8 mouse cellular contexts compared by ENCODE assay signal in genomic region chr2:144269306-144269650, GRCm38 (mm10). TPM values are rescaled to one million over a fixed set of nuclear protein-coding genes. Genes with fewer than 3 reads are reported as not detected.
DNase-seq lines count a peak whose midpoint lies in the region; ATAC-seq and TF ChIP-seq lines count a peak whose summit lies in the region.

No protein-coding gene starts in this region.

- no peaks in the 10 kb centered on the region for H3K27me3 ChIP-seq in lung, embryonic 14.5 days (ENCODE audit: insufficient read depth, low read length)
- H3K27me3 ChIP-seq in hindbrain, postnatal 0 days (ENCODE audit: insufficient read depth, low read length): no peaks in the 10 kb centered on the region

- WGBS in lung, embryonic 14.5 days: 2% methylated on average over 11 of the region's 11 CpGs
- WGBS in hindbrain, postnatal 0 days: 2% methylated on average over 11 of the region's 11 CpGs

- H3K36me3 ChIP-seq in lung, embryonic 14.5 days (ENCODE audit: insufficient read depth): peaks cover 32% of the 10 kb centered on the region
- H3K36me3 ChIP-seq in hindbrain, postnatal 0 days (ENCODE audit: insufficient read depth, low read length): no peaks in the 10 kb centered on the region

- peak overlapping the region; percentile 95 for H3K4me3 ChIP-seq in lung, embryonic 14.5 days (ENCODE audit: low read depth, low read length)
- peak overlapping the region; percentile 89 for H3K4me3 ChIP-seq in hindbrain, postnatal 0 days (ENCODE audit: low read length)

- H3K4me2 ChIP-seq in lung, embryonic 14.5 days: peak overlapping the region; percentile 88
- H3K4me2 ChIP-seq in hindbrain, postnatal 0 days (ENCODE audit: low read depth, low read length): peak overlapping the region; percentile 61

- H3K9me3 ChIP-seq in lung, embryonic 14.5 days (ENCODE audit: low read depth, low read length): no peaks in the 10 kb centered on the region
- H3K9me3 ChIP-seq in hindbrain, postnatal 0 days (ENCODE audit: low read length): no peaks in the 10 kb centered on the region

- DNase-seq in lung, embryonic 14.5 days: peak; percentile 71
- no peak for DNase-seq in lung, adult 18-20 months
- DNase-seq in c-Kit-positive CD71-positive TER-119-positive erythroid progenitor cells, embryonic 14.5 days (ENCODE audit: low spot score): peak; percentile 44
- no peak for DNase-seq in hindbrain, postnatal 0 days (ENCODE audit: low spot score)
- DNase-seq in naive thymus-derived CD4-positive, alpha-beta T cell, adult 2 months (ENCODE audit: low read depth): peak; percentile 38
- no peak for DNase-seq in ovary, postnatal 36 days (ENCODE audit: low spot score)
- no peak for DNase-seq in left cerebral cortex, adult 9 months (ENCODE audit: low spot score in 2 of 2)
- DNase-seq in frontal cortex, postnatal 25 days (ENCODE audit: low spot score in 2 of 2): no peak

- H3K4me1 ChIP-seq in lung, embryonic 14.5 days (ENCODE audit: insufficient read depth): peaks cover 15% of the 10 kb centered on the region
- peaks cover 12% of the 10 kb centered on the region; the same call in 1 of the 2 replicates for H3K4me1 ChIP-seq in hindbrain, postnatal 0 days (ENCODE audit: insufficient read depth, low read length)

- peak overlapping the region; percentile 99 for H3K9ac ChIP-seq in lung, embryonic 14.5 days
- peak overlapping the region; percentile 89 for H3K9ac ChIP-seq in hindbrain, postnatal 0 days (replicated peaks; ENCODE audit: low read length)

- ATAC-seq in lung, embryonic 14.5 days (ENCODE audit: insufficient read depth): no peak
- no peak for ATAC-seq in hindbrain, postnatal 0 days

- H3K27ac ChIP-seq in lung, embryonic 14.5 days (ENCODE audit: low read depth): 0 out of 2 replicates have a peak overlapping the region, but pooled peaks have one; percentile 24
- H3K27ac ChIP-seq in hindbrain, postnatal 0 days: no peak overlapping the region

- no peak for TF ChIP-seq CTCF in lung, embryonic 14.5 days (IDR thresholded peaks at IDR 0.05; ENCODE audit: low read depth)
- TF ChIP-seq CTCF in hindbrain, postnatal 0 days (IDR thresholded peaks at IDR 0.05; ENCODE audit: low read depth): no peak

RNA-seq across cellular contexts. Expression of gene Mgme1, which starts 1.2 kb away (rescaled TPM):
- 21.3 and 22.6 TPM in 2 replicates for polyA plus RNA-seq in lung, embryonic 14.5 days (2014; fragmentation: Nextera tagmentation; extraction: Ambion mirVana)
- 4.4 and 5.1 TPM in 2 replicates for total RNA-seq in hindbrain, postnatal 0 days (2014; rRNA removed)
- 6.5 and 6.6 TPM in 2 replicates for polyA plus RNA-seq in hindbrain, postnatal 0 days (2015; fragmentation: Nextera tagmentation; extraction: Ambion mirVana)

RNA-seq across cellular contexts. Expression of gene Snx5, which starts 1.4 kb away (rescaled TPM):
- 135 and 139 TPM in 2 replicates for polyA plus RNA-seq in lung, embryonic 14.5 days (2014; fragmentation: Nextera tagmentation; extraction: Ambion mirVana)
- total RNA-seq in hindbrain, postnatal 0 days (2014; rRNA removed): 67.1 and 67.2 TPM in 2 replicates
- 68.1 and 71.6 TPM in 2 replicates for polyA plus RNA-seq in hindbrain, postnatal 0 days (2015; fragmentation: Nextera tagmentation; extraction: Ambion mirVana)

Comparison
In these comparisons a context has a peak if more than half of its experiments do, and no peak if none do; other contexts are left out.
1. DNase-seq: peak in lung, embryonic 14.5 days (single experiment), c-Kit-positive CD71-positive TER-119-positive erythroid progenitor cells, embryonic 14.5 days (single experiment) and naive thymus-derived CD4-positive, alpha-beta T cell, adult 2 months (single experiment); none in lung, adult 18-20 months (0 of 2), hindbrain, postnatal 0 days (single experiment), ovary, postnatal 36 days (single experiment), left cerebral cortex, adult 9 months (0 of 2) and frontal cortex, postnatal 25 days (0 of 2).